Mouse (Mus musculus) cerebellum, postnatal 10 days (tissue): ENCODE measurements at regions not wholly inside any gene's neighbourhood (a gene's known extent, or its start where the extent isn't known, plus 50 kb on each side); places are given as distances from the start of the nearest gene placed in this dataset.
A peak's percentile ranks its signal among the peaks of the same experiment; 100 is the strongest.
"Not testable (repeated sequence)": the region's sequence is repeated elsewhere in the genome, so short reads cannot be mapped to it uniquely, and the experiment has no call there.

Experiments used
- DNase-seq, 2 experiments: peaks; one replicate each; pipeline ENCODE4 v3.0.0; 2021; ENCODE audit warnings: mixed read lengths in 2 of 2

- no peak for DNase-seq
These were observed 391.2 kb downstream of the Fign start for GRCm38 (mm10) chr2:63706643-63707042.

- no peak for DNase-seq
These were observed 391.7 kb downstream of the Fign start for GRCm38 (mm10) chr2:63706183-63706582.

- DNase-seq, result peak; percentile 66 to 77
These were observed 395.3 kb downstream of the Fign start for GRCm38 (mm10) chr2:63702333-63703096.

GRCm38 (mm10) chr2:63701861-63702260, 396.0 kb downstream of the Fign start:
- peak; percentile 15 to 20 for DNase-seq

- DNase-seq, result peak; percentile 44 to 74
These were observed 397.6 kb downstream of the Fign start for GRCm38 (mm10) chr2:63700255-63700654.

- DNase-seq, result no peak
These were observed 428.1 kb downstream of the Fign start for GRCm38 (mm10) chr2:63669700-63670099.

- no peak for DNase-seq
These were observed 429.1 kb downstream of the Fign start for GRCm38 (mm10) chr2:63668784-63669183.

- not testable (repeated sequence) for DNase-seq
These were observed 437.9 kb downstream of the Fign start for GRCm38 (mm10) chr2:63659947-63660346.
